In the genomic region with DNA sequence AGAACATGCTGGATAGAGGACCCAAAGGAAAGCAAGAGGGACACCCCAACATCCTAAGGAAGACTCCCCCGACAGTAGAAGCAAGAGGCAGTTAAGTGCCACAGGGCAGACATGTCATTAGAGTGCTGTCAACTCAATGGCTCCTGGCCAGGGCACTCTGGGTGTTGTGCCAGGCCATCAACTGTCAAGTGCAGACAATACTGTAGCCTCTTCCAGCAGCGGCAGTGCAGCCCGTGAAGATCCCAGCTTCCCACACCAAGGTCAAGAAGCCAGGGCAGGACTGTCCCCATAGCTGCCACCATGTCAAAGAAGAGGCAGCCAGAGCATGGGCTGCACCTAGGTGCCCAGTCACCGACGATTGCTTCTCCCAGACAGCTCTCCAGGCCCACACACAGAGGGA, we compare ENCODE assay signal across 8 mouse cellular contexts. TPM values are rescaled to one million over a fixed set of nuclear protein-coding genes. Genes with fewer than 3 reads are reported as not detected.
DNase-seq lines count a peak whose midpoint lies in the region; ATAC-seq lines count a peak whose summit lies in the region.

No protein-coding gene starts in this region.

- H3K9ac ChIP-seq in heart, embryonic 12.5 days = peak overlapping the region; percentile 95
- H3K9ac ChIP-seq in heart, embryonic 13.5 days = peak overlapping the region; percentile 99
- peak overlapping the region; percentile 99 for H3K9ac ChIP-seq in limb, embryonic 13.5 days
- H3K9ac ChIP-seq in midbrain, embryonic 15.5 days = peak overlapping the region; percentile 99

- H3K27me3 ChIP-seq in heart, embryonic 12.5 days (replicated peaks) = 0 out of 2 replicates have a peak, but pooled peaks cover 4% of the 10 kb centered on the region
- peaks cover 5% of the 10 kb centered on the region; the same call in 1 of the 2 replicates for H3K27me3 ChIP-seq in heart, embryonic 13.5 days (replicated peaks)
- H3K27me3 ChIP-seq in limb, embryonic 13.5 days = no peaks in the 10 kb centered on the region
- H3K27me3 ChIP-seq in midbrain, embryonic 15.5 days (replicated peaks) = no peaks in the 10 kb centered on the region

- WGBS in heart, embryonic 12.5 days = 21% methylated on average over 5 of the region's 5 CpGs
- WGBS in heart, embryonic 13.5 days = 13% methylated on average over 5 of the region's 5 CpGs
- 44% methylated on average over 5 of the region's 5 CpGs for WGBS in limb, embryonic 13.5 days
- 13% methylated on average over 5 of the region's 5 CpGs for WGBS in midbrain, embryonic 15.5 days

- no peaks in the 10 kb centered on the region for H3K9me3 ChIP-seq in heart, embryonic 12.5 days (replicated peaks)
- H3K9me3 ChIP-seq in heart, embryonic 13.5 days = no peaks in the 10 kb centered on the region
- no peaks in the 10 kb centered on the region for H3K9me3 ChIP-seq in limb, embryonic 13.5 days
- no peaks in the 10 kb centered on the region for H3K9me3 ChIP-seq in midbrain, embryonic 15.5 days

- DNase-seq in heart, adult 11 months = no peak
- DNase-seq in yolk sac, embryonic 10.5 days (ENCODE audit: low spot score) = no peak
- no peak for DNase-seq in ovary, postnatal 14 days (ENCODE audit: low spot score)

- no peak for ATAC-seq in heart, embryonic 12.5 days (ENCODE audit: insufficient number of reproducible peaks, low FRiP score)
- ATAC-seq in heart, embryonic 13.5 days (ENCODE audit: extremely low read depth, insufficient number of reproducible peaks, low FRiP score, low TSS enrichment) = no peak
- no peak for ATAC-seq in limb, embryonic 13.5 days (ENCODE audit: low FRiP score, low read depth)
- ATAC-seq in midbrain, embryonic 15.5 days (replicated peaks) = no peak

- peak overlapping the region; percentile 76 for H3K4me3 ChIP-seq in heart, embryonic 12.5 days
- peak overlapping the region; percentile 75 for H3K4me3 ChIP-seq in brown adipose tissue, adult 24 weeks (ENCODE audit: insufficient read depth, low read depth, low read length)
- peak overlapping the region; percentile 94 for H3K4me3 ChIP-seq in heart, embryonic 13.5 days
- peak overlapping the region; percentile 97 for H3K4me3 ChIP-seq in limb, embryonic 13.5 days
- peak overlapping the region; percentile 97 for H3K4me3 ChIP-seq in midbrain, embryonic 15.5 days

- peaks cover 63% of the 10 kb centered on the region for H3K4me1 ChIP-seq in heart, embryonic 12.5 days (replicated peaks)
- peaks cover 42% of the 10 kb centered on the region for H3K4me1 ChIP-seq in brown adipose tissue, adult 24 weeks (ENCODE audit: control insufficient read depth, insufficient read depth, insufficient read length, low read length)
- H3K4me1 ChIP-seq in heart, embryonic 13.5 days = peaks cover 65% of the 10 kb centered on the region
- peaks cover 65% of the 10 kb centered on the region for H3K4me1 ChIP-seq in limb, embryonic 13.5 days
- peaks cover 62% of the 10 kb centered on the region for H3K4me1 ChIP-seq in midbrain, embryonic 15.5 days

- peak overlapping the region; percentile 92 for H3K4me2 ChIP-seq in heart, embryonic 12.5 days
- H3K4me2 ChIP-seq in heart, embryonic 13.5 days = peak overlapping the region; percentile 90
- H3K4me2 ChIP-seq in limb, embryonic 13.5 days (replicated peaks) = peak overlapping the region; percentile 98
- H3K4me2 ChIP-seq in midbrain, embryonic 15.5 days = peak overlapping the region; percentile 98

- H3K27ac ChIP-seq in heart, embryonic 12.5 days (ENCODE audit: poor library complexity, severe bottlenecking) = peak overlapping the region; percentile 91
- peak overlapping the region; percentile 85 for H3K27ac ChIP-seq in brown adipose tissue, adult 24 weeks (replicated peaks; ENCODE audit: low read depth, low read length)
- H3K27ac ChIP-seq in heart, embryonic 13.5 days (replicated peaks) = peak overlapping the region; percentile 94
- no peak overlapping the region for H3K27ac ChIP-seq in limb, embryonic 13.5 days
- peak overlapping the region; percentile 97 for H3K27ac ChIP-seq in midbrain, embryonic 15.5 days

- 0 out of 2 replicates have a peak, but pooled peaks cover 5% of the 10 kb centered on the region for H3K36me3 ChIP-seq in heart, embryonic 12.5 days
- H3K36me3 ChIP-seq in heart, embryonic 13.5 days = peaks cover 20% of the 10 kb centered on the region
- peaks cover 22% of the 10 kb centered on the region for H3K36me3 ChIP-seq in limb, embryonic 13.5 days
- no peaks in the 10 kb centered on the region for H3K36me3 ChIP-seq in midbrain, embryonic 15.5 days (replicated peaks)

RNA-seq across cellular contexts. Expression of gene Soga1, which starts 1.9 kb away (rescaled TPM):
- polyA plus RNA-seq in heart, embryonic 12.5 days (2016; fragmentation: Nextera tagmentation; extraction: Ambion mirVana) = 4.5 and 5.2 TPM in 2 replicates
- polyA plus RNA-seq in brown adipose tissue, adult 24 weeks (2012; ENCODE audit: insufficient read depth, insufficient read length, missing spikeins) = 6.0 and 6.9 TPM in 2 replicates
- 2.6 TPM in 2 replicates for polyA plus RNA-seq in heart, embryonic 13.5 days (2015; fragmentation: Nextera tagmentation; extraction: Ambion mirVana)
- polyA plus RNA-seq in limb, embryonic 13.5 days (2015; fragmentation: Nextera tagmentation; extraction: Ambion mirVana) = 4.1 and 4.2 TPM in 2 replicates
- 6.8 and 7.1 TPM in 2 replicates for polyA plus RNA-seq in midbrain, embryonic 15.5 days (2015; fragmentation: Nextera tagmentation; extraction: Ambion mirVana)

RNA-seq across cellular contexts. Expression of gene Tldc2, which starts 9.7 kb away (rescaled TPM):
- polyA plus RNA-seq in heart, embryonic 12.5 days (2016; fragmentation: Nextera tagmentation; extraction: Ambion mirVana) = not detected in 2 replicates
- not detected in 2 replicates for polyA plus RNA-seq in brown adipose tissue, adult 24 weeks (2012; ENCODE audit: insufficient read depth, insufficient read length, missing spikeins)
- not detected in 2 replicates for polyA plus RNA-seq in heart, embryonic 13.5 days (2015; fragmentation: Nextera tagmentation; extraction: Ambion mirVana)
- polyA plus RNA-seq in limb, embryonic 13.5 days (2015; fragmentation: Nextera tagmentation; extraction: Ambion mirVana) = not detected in 2 replicates
- polyA plus RNA-seq in midbrain, embryonic 15.5 days (2015; fragmentation: Nextera tagmentation; extraction: Ambion mirVana) = not detected in 2 replicates

RNA-seq across cellular contexts. Expression of gene Samhd1, which starts 57.9 kb away (rescaled TPM):
- polyA plus RNA-seq in heart, embryonic 12.5 days (2016; fragmentation: Nextera tagmentation; extraction: Ambion mirVana) = 17.2 and 18.0 TPM in 2 replicates
- 14.9 and 17.9 TPM in 2 replicates for polyA plus RNA-seq in brown adipose tissue, adult 24 weeks (2012; ENCODE audit: insufficient read depth, insufficient read length, missing spikeins)
- polyA plus RNA-seq in heart, embryonic 13.5 days (2015; fragmentation: Nextera tagmentation; extraction: Ambion mirVana) = 15.9 and 16.4 TPM in 2 replicates
- polyA plus RNA-seq in limb, embryonic 13.5 days (2015; fragmentation: Nextera tagmentation; extraction: Ambion mirVana) = 23.6 and 26.6 TPM in 2 replicates
- polyA plus RNA-seq in midbrain, embryonic 15.5 days (2015; fragmentation: Nextera tagmentation; extraction: Ambion mirVana) = 9.4 and 9.9 TPM in 2 replicates
